Mouse (Mus musculus): ENCODE measurements at regions not wholly inside any gene's neighbourhood (a gene's known extent, or its start where the extent isn't known, plus 50 kb on each side); places are given as distances from the start of the nearest gene placed in this dataset.

GRCm38 (mm10) chr4:87647932-87648911, 384.9 kb downstream of the Mllt3 start:
- no peak for TF ChIP-seq CEBPB (IDR thresholded peaks at IDR 0.05; ENCODE audit: low read depth)
- peak; percentile 74 for TF ChIP-seq USF1 (IDR thresholded peaks at IDR 0.05; ENCODE audit: low read depth)
- H3K4me3 ChIP-seq (ENCODE audit: insufficient read depth, poor library complexity, severe bottlenecking): no peak overlapping the region
- no peaks in the 10 kb centered on the region for H3K36me3 ChIP-seq (ENCODE audit: control insufficient read depth, insufficient read depth)
- no peak overlapping the region for H3ac ChIP-seq (ENCODE audit: control insufficient read depth, insufficient read length, low read depth)
- no peaks in the 10 kb centered on the region for H3K79me2 ChIP-seq (ENCODE audit: control insufficient read depth, insufficient read depth)
- H3K79me3 ChIP-seq (ENCODE audit: low read depth): no peaks in the 10 kb centered on the region
- H3K27me3 ChIP-seq (ENCODE audit: control insufficient read depth, insufficient read depth, insufficient read length): no peaks in the 10 kb centered on the region

- no peak overlapping the region for H3K4me3 ChIP-seq (ENCODE audit: insufficient read depth, poor library complexity, severe bottlenecking)
- H3K79me3 ChIP-seq (ENCODE audit: low read depth): no peaks in the 10 kb centered on the region
- no peak for TF ChIP-seq MYOD1 (IDR thresholded peaks at IDR 0.05; ENCODE audit: control insufficient read depth, insufficient read length, low read depth)
- TF ChIP-seq USF1 (IDR thresholded peaks at IDR 0.05; ENCODE audit: low read depth): no peak
- no peak for TF ChIP-seq FOSL1 (IDR thresholded peaks at IDR 0.05; ENCODE audit: insufficient read depth, low read length, poor library complexity, severe bottlenecking)
- no peak for TF ChIP-seq MYOG (IDR thresholded peaks at IDR 0.05; ENCODE audit: control insufficient read depth, extremely low read depth, insufficient read length)
- TF ChIP-seq MAX (IDR thresholded peaks at IDR 0.05): no peak
- TF ChIP-seq CEBPB (IDR thresholded peaks at IDR 0.05; ENCODE audit: low read depth): no peak
- no peak for TF ChIP-seq CTCF (IDR thresholded peaks at IDR 0.05; ENCODE audit: control insufficient read depth, insufficient read depth, insufficient read length)
- no peak overlapping the region for H3ac ChIP-seq (ENCODE audit: control insufficient read depth, insufficient read length, low read depth)
- no peaks in the 10 kb centered on the region for H3K36me3 ChIP-seq (ENCODE audit: control insufficient read depth, insufficient read depth)
- no peaks in the 10 kb centered on the region for H3K79me2 ChIP-seq (ENCODE audit: control insufficient read depth, insufficient read depth)
- no peaks in the 10 kb centered on the region for H3K27me3 ChIP-seq (ENCODE audit: control insufficient read depth, insufficient read depth, insufficient read length)
These were observed 391.2 kb downstream of the Mllt3 start for GRCm38 (mm10) chr4:87642002-87642401.

- TF ChIP-seq FOSL1 (IDR thresholded peaks at IDR 0.05; ENCODE audit: insufficient read depth, low read length, poor library complexity, severe bottlenecking) (no peak), MAX (IDR thresholded peaks at IDR 0.05) (no peak), CEBPB (IDR thresholded peaks at IDR 0.05; ENCODE audit: low read depth) (no peak), CTCF (IDR thresholded peaks at IDR 0.05; ENCODE audit: control insufficient read depth, insufficient read depth, insufficient read length) (no peak), MYOD1 (IDR thresholded peaks at IDR 0.05; ENCODE audit: control insufficient read depth, insufficient read length, low read depth) (no peak), MYOG (IDR thresholded peaks at IDR 0.05; ENCODE audit: control insufficient read depth, extremely low read depth, insufficient read length) (no peak), USF1 (IDR thresholded peaks at IDR 0.05; ENCODE audit: low read depth) (no peak)
- H3K27me3 ChIP-seq (ENCODE audit: control insufficient read depth, insufficient read depth, insufficient read length): no peaks in the 10 kb centered on the region
- no peak overlapping the region for H3ac ChIP-seq (ENCODE audit: control insufficient read depth, insufficient read length, low read depth)
- no peaks in the 10 kb centered on the region for H3K36me3 ChIP-seq (ENCODE audit: control insufficient read depth, insufficient read depth)
- H3K79me3 ChIP-seq (ENCODE audit: low read depth): no peaks in the 10 kb centered on the region
- no peaks in the 10 kb centered on the region for H3K79me2 ChIP-seq (ENCODE audit: control insufficient read depth, insufficient read depth)
- no peak overlapping the region for H3K4me3 ChIP-seq (ENCODE audit: insufficient read depth, poor library complexity, severe bottlenecking)
These were observed 391.6 kb downstream of the Mllt3 start for GRCm38 (mm10) chr4:87641551-87641950.

GRCm38 (mm10) chr4:87638380-87638646, 394.9 kb downstream of the Mllt3 start:
- TF ChIP-seq CTCF (IDR thresholded peaks at IDR 0.05; ENCODE audit: control insufficient read depth, insufficient read depth, insufficient read length) (no peak), CEBPB (IDR thresholded peaks at IDR 0.05; ENCODE audit: low read depth) (no peak), MYOG (IDR thresholded peaks at IDR 0.05; ENCODE audit: control insufficient read depth, extremely low read depth, insufficient read length) (no peak), USF1 (IDR thresholded peaks at IDR 0.05; ENCODE audit: low read depth) (no peak), MAX (IDR thresholded peaks at IDR 0.05) (no peak), FOSL1 (IDR thresholded peaks at IDR 0.05; ENCODE audit: insufficient read depth, low read length, poor library complexity, severe bottlenecking) (no peak), MYOD1 (IDR thresholded peaks at IDR 0.05; ENCODE audit: control insufficient read depth, insufficient read length, low read depth) (no peak)
- Histone ChIP-seq H3K79me3 (ENCODE audit: low read depth) (no peaks in the 10 kb centered on the region), H3K27me3 (ENCODE audit: control insufficient read depth, insufficient read depth, insufficient read length) (no peaks in the 10 kb centered on the region)

GRCm38 (mm10) chr4:87637629-87638379, 395.4 kb downstream of the Mllt3 start:
- Histone ChIP-seq H3ac (ENCODE audit: control insufficient read depth, insufficient read length, low read depth) (no peak overlapping the region), H3K27me3 (ENCODE audit: control insufficient read depth, insufficient read depth, insufficient read length) (no peaks in the 10 kb centered on the region), H3K4me3 (ENCODE audit: insufficient read depth, poor library complexity, severe bottlenecking) (no peak overlapping the region), H3K79me2 (ENCODE audit: control insufficient read depth, insufficient read depth) (no peaks in the 10 kb centered on the region), H3K36me3 (ENCODE audit: control insufficient read depth, insufficient read depth) (no peaks in the 10 kb centered on the region), H3K79me3 (ENCODE audit: low read depth) (no peaks in the 10 kb centered on the region)
- no peak for TF ChIP-seq CTCF (IDR thresholded peaks at IDR 0.05; ENCODE audit: control insufficient read depth, insufficient read depth, insufficient read length)
- no peak for TF ChIP-seq MAX (IDR thresholded peaks at IDR 0.05)
- TF ChIP-seq MYOD1 (IDR thresholded peaks at IDR 0.05; ENCODE audit: control insufficient read depth, insufficient read length, low read depth): no peak
- no peak for TF ChIP-seq MYOG (IDR thresholded peaks at IDR 0.05; ENCODE audit: control insufficient read depth, extremely low read depth, insufficient read length)
- TF ChIP-seq CEBPB (IDR thresholded peaks at IDR 0.05; ENCODE audit: low read depth): no peak
- TF ChIP-seq USF1 (IDR thresholded peaks at IDR 0.05; ENCODE audit: low read depth): no peak
- no peak for TF ChIP-seq FOSL1 (IDR thresholded peaks at IDR 0.05; ENCODE audit: insufficient read depth, low read length, poor library complexity, severe bottlenecking)

More at GRCm38 (mm10) chr4:87638380-87638646, 394.9 kb downstream of the Mllt3 start:
- H3K79me2 ChIP-seq (ENCODE audit: control insufficient read depth, insufficient read depth): no peaks in the 10 kb centered on the region
- H3K36me3 ChIP-seq (ENCODE audit: control insufficient read depth, insufficient read depth): no peaks in the 10 kb centered on the region
- no peak overlapping the region for H3ac ChIP-seq (ENCODE audit: control insufficient read depth, insufficient read length, low read depth)
- H3K4me3 ChIP-seq (ENCODE audit: insufficient read depth, poor library complexity, severe bottlenecking): no peak overlapping the region
